Mouse (Mus musculus): ENCODE data around the gene Camk2b. TPM values are rescaled to one million over a fixed set of nuclear protein-coding genes. Genes with fewer than 3 reads are reported as not detected.

Camk2b gene
- total RNA-seq, 2 experiments from 2014 or later, result 188 to 190 TPM

DNA sequence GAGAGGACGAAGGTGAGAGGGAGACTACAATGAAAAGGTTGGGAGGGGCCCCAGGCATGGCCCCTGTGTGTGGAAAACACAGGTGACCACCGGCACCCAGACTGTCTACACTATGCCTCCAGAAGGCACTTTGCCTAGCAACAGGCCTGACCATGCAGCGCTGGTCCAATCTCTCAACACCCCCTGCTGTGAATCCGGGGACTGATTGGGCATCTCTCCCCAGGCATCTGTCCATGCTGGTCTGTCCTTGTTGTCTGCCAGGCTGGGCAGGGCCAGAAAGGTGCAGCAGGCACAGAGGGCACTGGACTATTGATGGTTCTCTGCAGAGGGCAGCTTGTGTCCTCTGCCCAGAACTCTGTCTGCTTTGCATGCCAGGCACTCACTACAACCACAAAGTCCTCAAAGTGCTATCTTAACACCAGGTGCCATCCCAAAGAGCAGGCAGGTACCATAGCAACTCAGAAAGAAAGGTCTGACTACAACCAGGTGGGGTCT, 16.0 kb downstream of the Camk2b start:
- DNase-seq, result no peak

DNA sequence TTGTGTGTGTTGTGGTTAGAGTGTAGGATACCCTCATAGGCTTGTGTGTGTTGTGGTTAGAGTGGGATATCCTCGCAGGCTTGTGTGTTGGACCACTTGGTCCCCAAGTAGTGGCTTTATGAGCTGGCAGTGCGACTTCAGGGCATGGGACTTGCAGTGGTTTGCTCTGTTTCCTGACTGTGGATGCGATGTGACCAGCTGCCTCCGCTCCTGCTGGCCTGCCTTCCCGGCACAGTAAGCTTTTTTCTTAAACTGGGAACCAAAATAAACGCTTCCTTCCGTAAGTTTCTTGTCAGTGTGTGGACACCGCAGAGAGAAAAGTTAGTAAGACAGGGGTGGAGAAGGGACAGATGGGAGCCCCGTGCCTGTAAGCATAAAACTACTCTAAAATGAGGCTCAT, 18.0 kb downstream of the Camk2b start:
- DNase-seq, result no peak

DNA sequence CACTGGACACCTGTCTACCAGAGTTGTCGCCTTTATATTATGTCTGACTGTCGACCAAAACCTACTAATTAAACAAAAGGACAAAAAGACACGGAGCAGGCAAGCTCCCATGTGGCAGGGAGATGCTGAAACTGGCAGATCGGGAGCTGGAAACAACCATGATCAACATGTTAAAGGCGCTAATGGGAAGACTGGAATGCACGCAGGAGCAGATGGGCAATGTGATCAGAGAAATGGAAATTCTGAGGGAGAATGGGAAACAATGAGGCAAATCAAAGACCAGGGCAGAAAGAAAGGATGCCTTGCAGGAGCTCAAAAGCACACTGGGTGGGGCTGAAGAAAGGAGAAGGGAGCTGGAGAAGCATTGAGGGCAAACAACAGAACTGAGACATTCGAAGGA, 27.2 kb downstream of the Camk2b start:
- DNase-seq, result no peak

DNA sequence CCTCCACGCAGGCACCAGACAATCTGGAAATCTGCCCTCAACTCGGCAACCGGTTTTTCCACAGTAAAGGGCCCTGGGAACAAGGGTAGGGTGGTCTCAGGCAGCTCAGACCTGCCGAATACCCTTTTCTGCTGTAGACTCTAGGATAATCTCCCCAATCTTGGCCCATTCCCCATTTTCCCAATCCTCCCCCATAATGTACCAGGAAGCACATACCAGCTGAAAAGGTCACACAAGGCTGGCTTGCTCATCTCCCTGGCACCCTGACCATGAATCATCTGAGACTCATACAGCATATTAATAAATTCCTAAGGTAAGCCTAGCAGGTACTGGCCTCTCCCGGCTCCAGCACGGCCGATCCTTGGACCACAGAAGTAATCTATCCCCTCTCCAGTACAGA, 28.5 kb downstream of the Camk2b start:
- DNase-seq, result no peak

DNA sequence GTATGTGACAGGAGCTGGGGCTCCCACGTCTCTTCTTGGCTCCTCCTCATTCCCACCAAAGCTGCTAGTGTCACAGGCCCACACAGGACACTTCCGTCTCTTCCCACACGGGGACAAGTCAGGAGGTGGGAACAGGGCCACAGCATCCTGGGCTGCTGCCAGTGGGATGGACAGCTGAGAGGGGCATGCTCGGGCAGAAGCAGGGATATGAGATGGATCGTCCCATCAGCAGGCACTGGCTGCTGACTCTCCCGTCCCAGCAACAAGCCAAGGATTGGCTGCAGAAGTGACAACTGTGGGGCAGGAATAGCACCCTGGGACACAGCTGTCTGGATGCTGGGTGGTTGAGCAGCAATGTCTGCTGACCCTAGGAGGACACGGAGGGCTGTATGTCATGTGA, 29.0 kb downstream of the Camk2b start:
- peak; percentile 88 for DNase-seq

DNA sequence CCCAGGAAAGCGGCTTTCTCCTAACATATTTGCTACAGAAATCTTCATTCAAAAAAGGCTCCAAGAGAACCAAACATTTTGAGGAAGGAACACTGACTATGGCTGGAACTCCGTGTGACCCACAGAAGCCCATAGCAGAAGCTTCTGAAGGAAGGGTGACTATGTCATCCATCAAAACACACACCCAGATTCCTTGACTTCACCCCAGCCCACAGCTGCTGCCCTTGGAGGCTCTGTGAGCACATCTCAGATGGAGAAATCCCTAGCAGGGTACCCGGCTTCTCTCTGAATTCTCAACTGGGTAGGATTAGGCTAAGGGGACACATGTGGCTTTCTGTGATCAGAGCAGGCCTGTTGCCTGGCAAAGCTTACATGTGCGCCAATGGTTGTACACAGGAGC, 29.7 kb downstream of the Camk2b start:
- DNase-seq, result peak; percentile 48

DNA sequence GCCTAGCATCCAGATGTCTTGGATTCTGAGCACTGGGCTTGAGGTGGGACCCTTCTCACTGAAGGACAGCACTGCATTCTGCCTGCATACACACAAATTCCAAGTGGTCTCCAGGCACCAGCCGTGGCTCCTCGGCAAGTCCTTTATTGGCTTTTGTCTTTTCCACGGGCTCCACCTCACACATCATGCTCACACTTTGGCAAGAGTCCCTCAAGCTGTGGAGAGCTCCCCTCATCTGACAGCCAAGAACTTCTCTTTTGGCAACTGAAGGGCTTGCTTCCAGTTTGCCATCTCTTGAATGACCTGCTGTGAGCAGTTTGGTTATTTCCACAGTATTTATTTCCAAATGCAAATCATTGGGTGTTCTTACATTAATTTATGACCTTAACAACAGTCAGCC, 30.6 kb downstream of the Camk2b start:
- no peak for DNase-seq

DNA sequence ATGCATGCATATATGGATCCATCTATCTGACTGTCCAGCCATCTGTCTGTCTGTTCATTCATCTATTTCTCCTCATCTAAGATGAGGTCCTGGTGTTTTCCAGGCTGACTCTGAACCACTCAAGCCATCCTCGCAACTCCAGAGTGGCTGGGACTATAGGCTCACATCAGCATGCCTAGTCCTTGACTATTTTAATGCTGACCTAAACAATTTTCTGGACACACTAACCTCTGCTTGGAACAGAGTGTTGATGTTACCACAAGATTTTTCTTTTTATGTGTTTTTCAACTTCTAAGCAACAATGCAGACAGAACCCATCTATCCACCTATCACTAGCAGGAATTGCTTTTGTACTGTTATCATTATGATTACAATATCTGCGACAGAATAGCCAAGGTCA, 31.4 kb downstream of the Camk2b start:
- DNase-seq, result no peak

DNA sequence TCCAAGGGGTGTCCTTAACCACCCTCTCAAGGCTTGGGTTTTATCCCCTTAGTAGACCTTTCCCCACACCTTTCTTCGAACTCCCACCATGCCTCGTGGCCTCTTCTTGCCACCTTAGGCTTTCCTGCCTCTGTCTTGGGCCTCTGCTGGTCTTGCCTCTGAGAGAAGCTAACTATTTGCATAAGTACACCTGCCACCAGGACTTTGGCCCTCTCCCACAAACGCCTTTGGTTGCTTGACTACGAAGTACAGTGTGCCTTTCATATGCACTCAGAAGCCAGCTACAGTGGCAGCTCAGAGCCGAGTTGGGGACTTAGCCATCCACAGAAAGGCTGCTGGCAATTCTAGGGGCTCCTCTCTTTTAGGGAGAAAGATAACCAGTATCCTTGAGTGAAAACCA, 32.4 kb downstream of the Camk2b start:
- no peak for DNase-seq

DNA sequence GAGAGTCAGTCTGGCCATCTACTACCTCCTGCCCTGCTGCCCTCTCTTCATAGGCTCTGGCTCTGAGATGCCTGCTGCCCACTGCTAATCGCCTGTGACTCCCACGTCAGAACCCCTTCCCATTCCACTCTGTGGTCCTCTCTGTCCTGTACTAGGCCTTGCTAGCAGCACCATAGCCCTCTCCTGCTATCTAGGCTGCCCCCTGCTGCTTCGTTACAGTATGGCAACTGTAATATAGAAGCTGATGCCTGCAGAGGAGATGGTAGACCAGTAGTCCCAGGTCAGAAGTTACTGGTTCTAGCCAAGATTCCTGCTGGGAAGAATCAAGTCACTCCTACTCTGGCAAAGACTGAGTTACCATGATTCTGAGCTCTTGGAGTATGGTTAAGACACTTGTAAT, 33.0 kb downstream of the Camk2b start:
- DNase-seq, result peak; percentile 57

DNA sequence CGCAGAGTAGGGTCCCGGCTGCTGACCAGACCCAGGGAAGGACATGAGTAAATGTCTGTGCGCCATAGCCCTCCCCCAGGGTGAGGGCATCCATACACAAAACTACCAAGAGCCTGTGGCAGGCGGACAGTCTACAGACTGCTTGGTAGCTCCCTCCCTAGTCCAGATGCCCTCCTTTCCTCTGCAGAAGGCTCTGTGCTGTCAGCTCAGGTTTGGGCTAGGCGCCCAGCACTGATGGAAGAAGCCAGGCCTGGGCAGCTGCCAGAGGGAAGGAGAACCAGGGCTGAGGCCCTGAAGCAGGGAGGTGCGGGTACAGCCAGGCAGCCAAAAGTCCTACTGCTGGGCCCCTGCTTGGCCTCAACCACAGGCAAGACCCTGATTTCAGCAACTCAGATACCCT, 35.5 kb downstream of the Camk2b start:
- DNase-seq, result peak; percentile 85

DNA sequence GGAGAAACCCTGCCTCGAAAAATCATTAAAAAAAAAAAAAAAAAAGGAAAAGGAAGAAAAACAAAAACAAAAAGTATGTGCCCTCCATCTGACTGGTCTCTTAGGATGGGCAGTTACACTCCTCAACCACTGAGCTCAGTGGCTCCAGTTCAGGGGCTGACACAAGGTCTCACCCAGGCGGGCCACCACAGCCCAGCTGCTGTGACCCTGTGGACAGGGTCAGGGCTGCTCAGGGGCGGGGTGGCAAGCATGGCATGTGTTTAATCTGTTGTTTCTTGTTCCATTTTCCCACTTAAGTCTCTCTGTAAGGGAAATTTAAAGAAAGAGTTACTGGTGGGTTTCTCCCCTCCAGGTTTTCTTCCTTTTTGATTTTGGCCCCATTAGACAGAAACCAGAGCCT, 36.4 kb downstream of the Camk2b start:
- DNase-seq, result no peak

DNA sequence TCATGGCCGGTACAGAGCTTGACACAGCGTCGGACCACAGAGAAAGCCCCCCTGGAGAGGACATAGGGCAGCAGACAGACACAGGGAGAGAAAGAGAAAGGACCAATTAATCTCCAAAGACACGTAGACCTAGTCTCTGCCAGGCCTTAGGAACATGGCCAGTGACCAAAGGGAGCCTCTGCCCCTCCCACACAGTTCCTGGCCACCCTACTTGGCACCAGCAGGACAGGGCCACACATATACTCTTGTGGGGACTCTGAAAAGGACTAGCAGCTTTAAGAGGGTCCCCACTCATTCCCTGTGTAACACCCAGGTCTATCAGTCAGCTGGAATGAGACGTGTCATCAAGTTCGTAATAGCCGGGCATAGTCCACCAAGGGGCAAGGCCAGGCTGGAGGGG, 37.3 kb downstream of the Camk2b start:
- DNase-seq, result no peak

DNA sequence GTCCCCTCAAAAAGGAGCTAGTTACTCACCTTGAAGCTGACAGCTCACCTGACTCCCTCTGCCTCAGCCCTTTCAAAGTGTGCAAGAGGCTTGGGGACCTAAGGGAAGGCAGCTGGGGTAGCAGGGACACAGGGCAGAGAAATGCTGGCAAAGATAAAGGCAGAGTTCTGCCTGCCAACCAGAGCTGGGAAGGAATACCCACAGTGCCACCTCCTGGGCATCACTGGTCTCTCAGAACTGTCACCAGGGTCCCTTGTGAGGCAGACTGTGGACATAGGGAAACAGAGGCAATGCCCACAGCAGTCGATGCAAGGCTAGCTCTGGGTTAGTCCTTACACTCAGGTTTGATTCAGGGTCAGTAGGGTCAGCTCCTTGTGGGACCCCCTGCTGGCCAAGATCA, 39.8 kb downstream of the Camk2b start:
- DNase-seq, result peak; percentile 67

DNA sequence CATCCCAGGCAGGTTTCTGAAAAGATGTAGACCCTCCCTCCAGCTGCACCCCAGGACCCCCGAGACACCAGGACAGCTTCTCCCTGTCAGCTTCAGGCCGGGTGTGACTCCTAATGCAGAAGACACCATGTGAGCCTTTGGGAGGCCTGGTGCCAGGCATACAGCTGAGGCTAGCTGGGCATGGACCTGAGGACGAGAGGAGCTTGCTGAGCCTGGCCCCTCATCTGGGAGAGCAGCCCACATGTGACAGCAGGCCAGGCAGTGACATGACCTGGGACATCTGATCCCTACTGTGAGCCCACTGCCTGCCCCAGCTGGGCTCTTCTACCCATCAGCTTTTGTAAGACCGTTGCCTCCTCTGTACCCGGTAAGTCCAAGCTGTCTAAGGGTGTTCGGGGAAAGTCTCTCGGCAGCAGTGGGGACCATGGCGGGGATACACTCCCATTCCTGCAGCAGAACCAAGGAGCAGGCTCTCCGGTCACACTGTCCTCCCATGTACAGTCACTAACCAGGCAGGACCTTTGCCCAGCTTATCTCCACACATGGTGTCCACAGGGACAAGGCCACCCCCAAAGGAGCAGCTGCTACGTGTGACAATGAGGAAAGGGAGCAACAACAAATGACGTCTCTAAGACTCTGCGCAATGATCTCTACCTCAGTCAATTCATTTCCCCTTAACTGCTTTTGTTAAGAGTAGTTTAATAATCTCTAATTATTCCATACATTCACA, 41.1 kb downstream of the Camk2b start:
- DNase-seq, result no peak

DNA sequence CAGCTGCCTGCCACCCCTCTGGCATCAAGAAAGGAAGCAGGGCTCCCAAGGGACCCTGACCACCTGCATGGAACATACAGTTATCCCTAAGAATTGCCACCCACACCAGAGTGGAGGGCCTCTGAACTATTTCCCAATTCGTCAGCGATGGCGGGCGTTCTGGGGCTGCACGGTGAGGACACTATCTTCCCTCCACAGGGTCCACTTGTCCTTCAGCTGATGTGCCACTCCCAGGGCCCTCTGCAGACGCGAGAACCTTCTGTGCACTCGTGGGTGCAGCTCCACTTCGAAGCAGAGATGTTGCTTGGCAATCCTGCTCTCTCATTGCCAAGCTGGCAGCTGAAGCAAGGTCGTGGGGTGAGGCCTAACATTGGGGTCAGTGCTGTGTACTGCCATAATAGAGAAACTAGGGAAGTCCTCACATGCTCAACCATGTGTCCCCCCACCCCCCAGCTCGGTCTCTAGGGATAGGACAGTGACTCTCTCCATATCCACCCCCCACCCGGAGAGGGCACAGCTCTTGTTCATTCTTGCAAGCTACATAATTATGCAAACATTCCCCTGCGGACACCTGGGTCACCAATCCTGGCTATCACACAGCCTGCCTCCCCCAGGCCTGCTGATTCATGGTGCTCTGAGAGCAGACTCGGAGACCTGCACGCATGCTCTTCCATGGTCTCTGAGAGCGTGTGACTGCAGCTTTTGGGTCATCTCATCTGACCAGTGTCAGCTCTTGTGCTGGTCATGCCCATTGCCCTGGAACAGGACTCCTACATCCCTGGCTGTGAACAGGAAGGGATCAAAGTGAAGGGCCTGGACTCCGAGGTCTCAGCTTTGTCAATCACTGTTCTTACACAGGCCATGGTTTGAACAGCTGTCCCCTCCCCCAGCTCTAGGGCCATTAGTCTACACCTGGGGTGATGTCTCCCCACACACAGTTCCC, 45.0 kb downstream of the Camk2b start:
- no peak for DNase-seq

DNA sequence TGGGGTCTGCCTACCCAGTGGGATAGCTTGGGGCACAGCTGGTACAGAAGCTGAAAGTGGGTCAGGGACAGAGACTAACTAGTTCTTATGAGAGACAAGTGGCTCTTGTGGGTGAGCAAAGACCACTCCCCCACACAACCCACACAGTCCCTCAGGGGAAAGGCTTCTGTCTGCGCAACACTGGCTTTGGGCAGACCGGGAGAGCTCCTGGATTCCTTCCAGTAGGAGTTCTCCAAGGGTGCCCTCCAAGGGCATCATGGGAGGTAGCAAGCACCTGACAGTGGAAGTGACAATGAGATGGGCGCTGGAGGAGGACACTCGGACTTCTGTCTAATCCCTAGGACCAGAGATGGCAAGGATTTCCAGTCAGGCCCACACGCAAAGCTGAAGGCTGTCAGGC, 45.8 kb downstream of the Camk2b start:
- DNase-seq, result no peak

DNA sequence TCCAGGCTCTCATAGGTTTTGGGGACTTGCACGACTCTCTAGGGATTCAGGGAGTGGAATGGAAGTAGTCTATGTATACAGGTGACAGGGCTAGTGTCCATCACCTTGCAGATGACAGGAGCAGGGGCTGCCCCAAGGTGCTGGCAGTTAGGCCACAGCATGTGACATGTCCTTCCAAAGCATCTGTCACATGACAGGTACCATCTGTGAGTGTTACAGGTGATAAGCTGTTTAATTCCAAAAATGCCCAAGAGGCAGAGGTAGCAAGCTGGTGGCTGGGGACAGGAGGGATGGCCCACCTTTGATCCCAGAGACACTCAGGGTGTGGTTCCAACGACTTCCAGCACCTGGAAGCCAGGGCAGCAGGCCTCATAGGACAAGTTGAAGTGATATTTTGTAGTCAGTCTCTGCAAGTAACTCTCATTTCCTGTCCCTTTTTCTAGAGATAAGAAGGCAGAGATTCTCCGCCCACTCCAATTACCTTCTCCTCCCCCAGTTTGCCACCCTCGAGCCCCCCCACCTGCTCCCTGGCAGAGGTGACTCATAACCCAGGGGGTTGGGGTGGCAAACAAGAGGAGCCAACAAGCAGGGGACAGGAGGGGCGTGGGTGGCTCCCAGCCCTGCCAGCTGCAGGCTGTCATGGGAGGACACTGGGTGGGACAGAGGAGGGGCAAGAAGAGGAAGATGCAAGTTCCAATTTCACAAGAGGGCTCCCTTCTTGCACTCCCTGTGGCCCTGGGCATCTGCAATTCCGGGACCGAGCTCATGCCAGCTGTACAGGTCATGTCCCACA, 47.7 kb downstream of the Camk2b start:
- DNase-seq, result no peak

DNA sequence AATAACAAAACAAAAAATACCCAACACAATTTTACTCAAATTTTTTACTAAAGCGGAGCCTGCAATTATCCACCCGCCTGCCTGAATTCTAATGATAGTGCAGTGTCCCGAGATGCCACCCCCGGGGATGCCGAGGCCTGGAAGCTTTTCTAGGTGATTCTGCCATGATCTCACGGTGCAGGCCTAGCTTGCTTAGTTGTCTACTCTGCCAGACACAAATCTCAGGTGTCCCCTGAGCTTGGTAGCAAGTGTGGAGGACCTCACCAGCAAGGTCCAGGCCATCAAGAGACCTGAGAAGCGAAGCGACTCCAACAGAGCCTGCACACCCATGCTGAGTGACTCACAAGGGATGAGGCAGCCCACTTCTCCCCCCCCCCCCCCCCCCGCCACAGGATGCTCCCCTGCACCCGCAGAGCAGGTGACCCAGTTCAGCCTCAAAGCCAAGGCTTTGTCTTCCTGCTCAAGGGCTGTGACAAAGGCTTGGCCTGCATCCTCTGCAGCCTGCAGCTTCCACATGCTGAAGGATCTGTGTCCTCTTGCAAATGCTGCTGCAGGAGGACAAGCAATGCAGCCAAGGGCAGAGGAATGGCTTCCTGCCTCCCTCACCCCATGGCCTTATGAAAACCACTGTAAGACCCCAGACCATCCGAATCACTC, 48.5 kb downstream of the Camk2b start:
- DNase-seq, result no peak

DNA sequence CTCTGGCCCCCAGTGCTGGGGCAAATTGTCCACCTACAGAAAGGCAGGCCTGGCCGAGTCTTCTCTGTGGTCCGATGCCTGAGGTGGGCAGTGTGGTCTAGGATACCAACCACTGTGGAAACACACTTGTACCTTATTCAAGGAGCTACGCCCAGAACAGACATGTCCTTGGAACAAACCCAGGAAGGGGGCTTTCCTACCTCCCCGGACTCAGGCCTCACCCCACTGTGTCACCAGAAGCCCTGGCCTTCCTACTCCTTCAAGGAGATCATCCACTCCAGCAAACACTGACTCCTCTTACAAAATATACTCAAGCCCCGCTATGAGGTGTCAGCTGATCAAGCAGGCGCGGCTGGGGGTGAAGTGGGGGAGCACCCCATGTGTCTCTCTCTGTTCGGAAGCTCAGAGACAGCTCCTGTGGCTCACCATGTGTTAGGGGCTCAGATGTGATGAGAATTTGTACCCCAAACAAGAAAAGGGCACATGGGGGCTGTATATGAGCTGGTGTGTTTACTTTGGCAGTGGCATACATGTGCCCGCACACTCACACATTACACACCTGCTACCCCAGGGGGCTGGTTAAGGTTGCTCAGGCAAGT, 49.3 kb downstream of the Camk2b start:
- DNase-seq, result no peak

DNA sequence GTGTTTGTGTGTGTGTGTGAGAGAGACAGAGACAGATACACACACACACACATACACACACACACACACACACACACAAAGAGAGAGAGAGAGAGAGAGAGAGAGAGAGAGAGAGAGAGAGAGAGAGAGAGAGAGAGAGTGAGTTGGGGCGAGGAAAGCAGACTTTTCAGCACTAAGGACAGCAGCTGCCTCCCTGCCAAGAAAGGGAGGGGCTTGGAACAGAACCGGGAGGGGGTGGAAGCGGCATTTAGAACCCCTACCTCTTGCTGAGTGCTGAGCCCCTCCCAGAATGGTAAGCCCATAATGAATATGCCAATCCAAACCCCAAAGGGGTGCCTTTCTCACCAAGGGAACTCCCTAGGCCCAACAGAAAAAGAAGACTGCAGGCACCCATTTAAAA, 49.8 kb downstream of the Camk2b start:
- no peak for DNase-seq

DNA sequence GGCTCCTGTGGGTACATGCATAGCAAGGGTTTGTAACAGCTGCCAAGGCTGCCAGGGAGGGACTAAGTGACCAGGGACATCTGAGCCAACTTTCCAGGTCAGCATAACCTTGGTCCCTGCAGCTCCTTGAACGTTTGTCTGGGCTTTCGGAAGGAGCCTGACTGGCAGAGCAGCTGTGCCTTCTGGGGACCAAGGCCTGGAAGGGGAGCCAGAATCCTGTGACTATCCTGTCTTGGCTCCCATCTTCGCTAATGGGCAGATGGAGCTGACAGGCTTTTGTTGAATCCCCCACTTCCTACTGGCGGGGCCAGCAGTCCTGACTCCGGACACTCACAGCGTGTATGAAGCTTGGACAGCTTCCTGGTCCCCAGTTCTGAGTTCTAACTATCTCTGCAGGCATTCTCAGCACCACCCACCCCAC, 51.1 kb downstream of the Camk2b start:
- no peak for DNase-seq
